Mouse (Mus musculus): ENCODE measurements around the gene Metap1. TPM values are rescaled to one million over a fixed set of nuclear protein-coding genes. Genes with fewer than 3 reads are reported as not detected.

The Metap1 gene
- polyA plus RNA-seq, 1 experiment from 2014 or later: 38.5 TPM

GRCm38 (mm10) chr3:138438716-138439115, 50.6 kb downstream of the Metap1 start:
- Histone ChIP-seq H3K4me3 (no peak overlapping the region), H3K9ac (no peak overlapping the region), H3K27ac (no peak overlapping the region), H3K4me1 (peaks cover 4% of the 10 kb centered on the region; the same call in 1 of the 2 replicates), H3K36me3 (no peaks in the 10 kb centered on the region), H3K9me3 (no peaks in the 10 kb centered on the region), H3K4me2 (no peak overlapping the region), H3K27me3 (no peaks in the 10 kb centered on the region)
- ATAC-seq (ENCODE audit: insufficient number of reproducible peaks, low FRiP score, low TSS enrichment, low read depth): no peak
- WGBS: 69% methylated on average over 3 of the region's 3 CpGs

- Histone ChIP-seq H3K27ac (no peak overlapping the region), H3K4me1 (no peaks in the 10 kb centered on the region), H3K4me2 (no peak overlapping the region), H3K9me3 (no peaks in the 10 kb centered on the region), H3K36me3 (no peaks in the 10 kb centered on the region), H3K9ac (no peak overlapping the region), H3K27me3 (no peaks in the 10 kb centered on the region), H3K4me3 (no peak overlapping the region)
- 67% methylated on average over 2 of the region's 2 CpGs for WGBS
- no peak for ATAC-seq (ENCODE audit: insufficient number of reproducible peaks, low FRiP score, low TSS enrichment, low read depth)
These were observed 57.5 kb downstream of the Metap1 start for GRCm38 (mm10) chr3:138431835-138432234.

- Histone ChIP-seq H3K9ac (no peak overlapping the region), H3K9me3 (no peaks in the 10 kb centered on the region), H3K4me3 (no peak overlapping the region), H3K27me3 (no peaks in the 10 kb centered on the region), H3K27ac (no peak overlapping the region), H3K4me1 (no peaks in the 10 kb centered on the region), H3K36me3 (no peaks in the 10 kb centered on the region), H3K4me2 (no peak overlapping the region)
- no peak for ATAC-seq (ENCODE audit: insufficient number of reproducible peaks, low FRiP score, low TSS enrichment, low read depth)
- 71% methylated on average over 6 of the region's 6 CpGs for WGBS
These were observed 58.8 kb downstream of the Metap1 start for GRCm38 (mm10) chr3:138430360-138430976.

- 63% methylated on average over 4 of the region's 4 CpGs for WGBS
- no peaks in the 10 kb centered on the region for H3K27me3 ChIP-seq
- H3K9me3 ChIP-seq: no peaks in the 10 kb centered on the region
- H3K36me3 ChIP-seq: no peaks in the 10 kb centered on the region
- H3K27ac ChIP-seq: no peak overlapping the region
- no peak overlapping the region for H3K4me2 ChIP-seq
- H3K9ac ChIP-seq: no peak overlapping the region
- H3K4me1 ChIP-seq: no peaks in the 10 kb centered on the region
- no peak for ATAC-seq (ENCODE audit: insufficient number of reproducible peaks, low FRiP score, low TSS enrichment, low read depth)
- no peak overlapping the region for H3K4me3 ChIP-seq
These were observed 65.1 kb downstream of the Metap1 start for GRCm38 (mm10) chr3:138424247-138424646.

GRCm38 (mm10) chr3:138423664-138424063, 65.7 kb downstream of the Metap1 start:
- H3K4me1 ChIP-seq: no peaks in the 10 kb centered on the region
- no peak overlapping the region for H3K4me3 ChIP-seq
- H3K9ac ChIP-seq: no peak overlapping the region
- WGBS: 62% methylated on average over 2 of the region's 2 CpGs
- H3K36me3 ChIP-seq: no peaks in the 10 kb centered on the region
- H3K27ac ChIP-seq: no peak overlapping the region
- H3K4me2 ChIP-seq: no peak overlapping the region
- H3K27me3 ChIP-seq: no peaks in the 10 kb centered on the region
- no peaks in the 10 kb centered on the region for H3K9me3 ChIP-seq
- no peak for ATAC-seq (ENCODE audit: insufficient number of reproducible peaks, low FRiP score, low TSS enrichment, low read depth)

- H3K4me1 ChIP-seq: no peaks in the 10 kb centered on the region
- no peaks in the 10 kb centered on the region for H3K36me3 ChIP-seq
- 88% methylated on average over 3 of the region's 3 CpGs for WGBS
- no peak for ATAC-seq (ENCODE audit: insufficient number of reproducible peaks, low FRiP score, low TSS enrichment, low read depth)
- no peak overlapping the region for H3K4me2 ChIP-seq
- no peaks in the 10 kb centered on the region for H3K27me3 ChIP-seq
- no peaks in the 10 kb centered on the region for H3K9me3 ChIP-seq
- H3K27ac ChIP-seq: no peak overlapping the region
- no peak overlapping the region for H3K4me3 ChIP-seq
- no peak overlapping the region for H3K9ac ChIP-seq
These were observed 68.9 kb downstream of the Metap1 start for GRCm38 (mm10) chr3:138420385-138420784.

GRCm38 (mm10) chr3:138419369-138419768, 69.9 kb downstream of the Metap1 start:
- Histone ChIP-seq H3K4me1 (no peaks in the 10 kb centered on the region), H3K4me2 (no peak overlapping the region), H3K9ac (no peak overlapping the region), H3K4me3 (no peak overlapping the region), H3K36me3 (no peaks in the 10 kb centered on the region), H3K27ac (no peak overlapping the region), H3K27me3 (no peaks in the 10 kb centered on the region), H3K9me3 (no peaks in the 10 kb centered on the region)
- WGBS: 44% methylated on average over 6 of the region's 6 CpGs
- no peak for ATAC-seq (ENCODE audit: insufficient number of reproducible peaks, low FRiP score, low TSS enrichment, low read depth)

GRCm38 (mm10) chr3:138415121-138415690, 74.1 kb downstream of the Metap1 start, which contains the start of gene Adh4:
Adh4 (plus strand) TSS chr3:138415466.
- H3K9ac ChIP-seq: no peak within 1 kb of the TSS
- no peaks in the 10 kb centered on the region for H3K9me3 ChIP-seq
- H3K27ac ChIP-seq: no peak within 1 kb of the TSS
- H3K27me3 ChIP-seq: no peaks in the 10 kb centered on the region
- no peak within 1 kb of the TSS for H3K4me2 ChIP-seq
- no peak within 1 kb of the TSS for H3K4me3 ChIP-seq
- H3K4me1 ChIP-seq: no peaks in the 10 kb centered on the region
- 81% methylated on average over 6 of the region's 6 CpGs for WGBS
- ATAC-seq (ENCODE audit: insufficient number of reproducible peaks, low FRiP score, low TSS enrichment, low read depth): no peak
- H3K36me3 ChIP-seq: no peaks in the 10 kb centered on the region

GRCm38 (mm10) chr3:138410211-138410610, 79.1 kb downstream of the Metap1 start:
- Histone ChIP-seq H3K4me1 (no peaks in the 10 kb centered on the region), H3K27ac (no peak overlapping the region), H3K4me2 (no peak overlapping the region), H3K27me3 (no peaks in the 10 kb centered on the region), H3K9me3 (no peaks in the 10 kb centered on the region), H3K9ac (no peak overlapping the region), H3K4me3 (no peak overlapping the region), H3K36me3 (no peaks in the 10 kb centered on the region)
- WGBS: 73% methylated on average over 3 of the region's 3 CpGs
- ATAC-seq (ENCODE audit: insufficient number of reproducible peaks, low FRiP score, low TSS enrichment, low read depth): no peak

- no peaks in the 10 kb centered on the region for H3K27me3 ChIP-seq
- WGBS: 91% methylated on average over 1 of the region's 1 CpGs
- no peaks in the 10 kb centered on the region for H3K36me3 ChIP-seq
- no peak overlapping the region for H3K9ac ChIP-seq
- no peaks in the 10 kb centered on the region for H3K9me3 ChIP-seq
- no peak for ATAC-seq (ENCODE audit: insufficient number of reproducible peaks, low FRiP score, low TSS enrichment, low read depth)
- H3K4me2 ChIP-seq: no peak overlapping the region
- no peaks in the 10 kb centered on the region for H3K4me1 ChIP-seq
- H3K4me3 ChIP-seq: no peak overlapping the region
- H3K27ac ChIP-seq: no peak overlapping the region
These were observed 79.7 kb downstream of the Metap1 start for GRCm38 (mm10) chr3:138409585-138409984.
